Mouse (Mus musculus) neutrophil, adult 5-6 weeks (primary cell): ENCODE results near the gene Fpgs. TPM values are rescaled to one million over a fixed set of nuclear protein-coding genes. Genes with fewer than 3 reads are reported as not detected.

Experiments
- ATAC-seq: fragments of 151-379, 151-347 bp; 2 replicates; pipeline ENCODE4 v1.8.0; 2017; ENCODE audit warnings: mild to moderate bottlenecking, moderate TSS enrichment; ENCODE audit not compliant: insufficient number of reproducible peaks, poor library complexity, low FRiP score, severe bottlenecking; ENCODE audit errors: extremely low read depth
- total RNA-seq: library from RNA; stranded (forward); fragments of 200-1000 nt; gene quantifications from 2 replicates; pipeline ENCODE4 v1.2.3, GENCODE M21; 2017

The Fpgs gene
- total RNA-seq, 1 experiment from 2014 or later = 10.1 TPM

GRCm38 (mm10) chr2:32680961-32681650 lies 22.8 kb downstream of the Fpgs start:
- no peak for ATAC-seq

GRCm38 (mm10) chr2:32680051-32680451 lies 23.9 kb downstream of the Fpgs start:
- ATAC-seq = no peak

- ATAC-seq = no peak
Measured at GRCm38 (mm10) chr2:32677683-32678082, 26.3 kb downstream of the Fpgs start.

- no peak for ATAC-seq
Measured at GRCm38 (mm10) chr2:32676821-32677220, 27.1 kb downstream of the Fpgs start.

GRCm38 (mm10) chr2:32673176-32673917 lies 30.6 kb downstream of the Fpgs start:
- ATAC-seq = no peak

GRCm38 (mm10) chr2:32671907-32672595 lies 31.9 kb downstream of the Fpgs start:
- no peak for ATAC-seq

- no peak for ATAC-seq
Measured at GRCm38 (mm10) chr2:32671147-32671546, 32.8 kb downstream of the Fpgs start.

GRCm38 (mm10) chr2:32669876-32670275 lies 34.1 kb downstream of the Fpgs start:
- no peak for ATAC-seq

- no peak for ATAC-seq
Measured at GRCm38 (mm10) chr2:32668176-32668575, 35.8 kb downstream of the Fpgs start.

GRCm38 (mm10) chr2:32667775-32668174 lies 36.2 kb downstream of the Fpgs start:
- no peak for ATAC-seq

GRCm38 (mm10) chr2:32665853-32666252 lies 38.1 kb downstream of the Fpgs start:
- ATAC-seq = no peak

- no peak for ATAC-seq
Measured at GRCm38 (mm10) chr2:32665345-32665744, 38.6 kb downstream of the Fpgs start.

GRCm38 (mm10) chr2:32662291-32662690 lies 41.7 kb downstream of the Fpgs start:
- no peak for ATAC-seq

GRCm38 (mm10) chr2:32661509-32662107 lies 42.3 kb downstream of the Fpgs start:
- ATAC-seq = no peak

GRCm38 (mm10) chr2:32658873-32659272 lies 45.1 kb downstream of the Fpgs start:
- no peak for ATAC-seq

GRCm38 (mm10) chr2:32655826-32656225 lies 48.1 kb downstream of the Fpgs start:
- ATAC-seq = no peak

GRCm38 (mm10) chr2:32655394-32655744 lies 48.6 kb downstream of the Fpgs start:
- no peak for ATAC-seq

- ATAC-seq = no peak
Measured at GRCm38 (mm10) chr2:32654743-32655393, 49.1 kb downstream of the Fpgs start.

GRCm38 (mm10) chr2:32653764-32654163 lies 50.2 kb downstream of the Fpgs start:
- ATAC-seq = no peak
